ENCODE assay signal across 25 mouse cellular contexts in genomic region chr7:29122821-29123220, GRCm38 (mm10). TPM values are rescaled to one million over a fixed set of nuclear protein-coding genes. Genes with fewer than 3 reads are reported as not detected.
DNase-seq lines count a peak whose midpoint lies in the region; ATAC-seq and TF ChIP-seq lines count a peak whose summit lies in the region.
"Had no signal": no experiment of that assay in that cellular context is flagged by ENCODE, and none has a peak within 500 bp of the region (broad histone marks: within the 10 kb centered on the region; RNA-seq: fewer than 3 reads in every experiment).

No protein-coding gene starts in this region.

- ATAC-seq in midbrain, embryonic 13.5 days: no peak
- ATAC-seq: forebrain, embryonic 14.5 days; forebrain, embryonic 16.5 days had no signal

- no peaks in the 10 kb centered on the region for H3K9me3 ChIP-seq in midbrain, embryonic 13.5 days
- H3K9me3 ChIP-seq: embryonic facial prominence, embryonic 13.5 days; embryonic facial prominence, embryonic 15.5 days; forebrain, embryonic 10.5 days; forebrain, embryonic 12.5 days had no signal

- peaks cover 19% of the 10 kb centered on the region for H3K27me3 ChIP-seq in midbrain, embryonic 13.5 days
- H3K27me3 ChIP-seq: embryonic facial prominence, embryonic 13.5 days; embryonic facial prominence, embryonic 15.5 days had no signal

- H3K9ac ChIP-seq in midbrain, embryonic 13.5 days (replicated peaks): no peak overlapping the region
- H3K9ac ChIP-seq: embryonic facial prominence, embryonic 13.5 days; embryonic facial prominence, embryonic 15.5 days; forebrain, embryonic 12.5 days had no signal

- no peak overlapping the region for H3K4me2 ChIP-seq in midbrain, embryonic 13.5 days (replicated peaks)
- H3K4me2 ChIP-seq: embryonic facial prominence, embryonic 13.5 days; embryonic facial prominence, embryonic 15.5 days; forebrain, embryonic 12.5 days had no signal

- H3K4me1 ChIP-seq in midbrain, embryonic 13.5 days (replicated peaks): peaks cover 9% of the 10 kb centered on the region

- peak overlapping the region; percentile 72 for H3K4me3 ChIP-seq in gastrocnemius, adult 2 months
- H3K4me3 ChIP-seq in midbrain, embryonic 13.5 days (replicated peaks): no peak overlapping the region
- H3K4me3 ChIP-seq: embryonic facial prominence, embryonic 13.5 days; embryonic facial prominence, embryonic 15.5 days; erythroblast, embryonic 14.5 days; forebrain, embryonic 10.5 days; forebrain, embryonic 12.5 days had no signal

- H3K27ac ChIP-seq in gastrocnemius, adult 2 months: peak overlapping the region; percentile 97
- no peak overlapping the region for H3K27ac ChIP-seq in midbrain, embryonic 13.5 days
- H3K27ac ChIP-seq: embryonic facial prominence, embryonic 13.5 days; embryonic facial prominence, embryonic 15.5 days; forebrain, embryonic 10.5 days; forebrain, embryonic 12.5 days had no signal

- 92% methylated on average over 9 of the region's 9 CpGs for WGBS in midbrain, embryonic 13.5 days

- TF ChIP-seq CTCF in gastrocnemius, adult 2 months (IDR thresholded peaks at IDR 0.05): no peak

- DNase-seq in gastrocnemius, adult 2 months: no peak
- DNase-seq in gastrocnemius, postnatal 36 days: no peak
- peak; percentile 61 for DNase-seq in ES-CJ7 (ENCODE audit: low read depth, low spot score)
- DNase-seq in ZHBTc4 (ENCODE audit: low read depth, low spot score): peak; percentile 44
- peak; percentile 60 for DNase-seq in skeletal muscle tissue, adult 2 months (ENCODE audit: low read depth, low spot score)
- no peak for DNase-seq in urinary bladder, postnatal 14 days (ENCODE audit: low spot score)
- no peak for DNase-seq in retina, embryonic 14.5 days (ENCODE audit: low spot score)
- DNase-seq: adrenal gland, adult 2 months; adrenal gland, postnatal 10 days; adrenal gland, postnatal 25 days; cerebellum, adult 11 months; cerebellum, adult 18-20 months; cerebellum, adult 8-10 months; cerebellum, adult 9-11 months; cerebellum, postnatal 14 days; cerebellum, postnatal 36 days; embryo, embryonic 11 days had no signal

- intact Hi-C loops in gastrocnemius, adult 2 months (cut with DNase I): no loop called here
- intact Hi-C loops in gastrocnemius, postnatal 36 days (cut with DNase I): no loop called here

- no peaks in the 10 kb centered on the region for H3K36me3 ChIP-seq in midbrain, embryonic 13.5 days
- H3K36me3 ChIP-seq: embryonic facial prominence, embryonic 13.5 days; embryonic facial prominence, embryonic 15.5 days; forebrain, embryonic 10.5 days; forebrain, embryonic 12.5 days had no signal

RNA-seq across cellular contexts. Expression of gene Ryr1, which starts 2.2 kb away (rescaled TPM):
- total RNA-seq in gastrocnemius, adult 2 months (2021): 1,000 to 10,000 TPM; 1,499 to 2,077 TPM
- total RNA-seq in gastrocnemius, postnatal 36 days (2021): 1,000 to 10,000 TPM; 1,495 to 1,823 TPM
- 8.5 and 9.0 TPM in 2 replicates for polyA plus RNA-seq in midbrain, embryonic 13.5 days (2015; fragmentation: Nextera tagmentation; extraction: Ambion mirVana)
- polyA plus RNA-seq: adrenal gland, adult 2 months had no signal

RNA-seq across cellular contexts. Expression of gene Rasgrp4, which starts 11.8 kb away (rescaled TPM):
- total RNA-seq in gastrocnemius, adult 2 months (2021): under 1 TPM; 0.61 to 0.84 TPM
- total RNA-seq in gastrocnemius, postnatal 36 days (2021): under 1 TPM; 0.54 to 0.77 TPM
- 0.40 and 0.50 TPM in 2 replicates for polyA plus RNA-seq in midbrain, embryonic 13.5 days (2015; fragmentation: Nextera tagmentation; extraction: Ambion mirVana)

RNA-seq across cellular contexts. Expression of gene Fam98c, which starts 33.2 kb away (rescaled TPM):
- total RNA-seq in gastrocnemius, adult 2 months (2021): 10 to 100 TPM; 10.2 to 11.5 TPM
- total RNA-seq in gastrocnemius, postnatal 36 days (2021): 10 to 100 TPM; 10.7 to 11.7 TPM
- 17.5 and 18.4 TPM in 2 replicates for polyA plus RNA-seq in midbrain, embryonic 13.5 days (2015; fragmentation: Nextera tagmentation; extraction: Ambion mirVana)

RNA-seq across cellular contexts. Expression of gene Ggn, which starts 47.2 kb away (rescaled TPM):
- total RNA-seq in gastrocnemius, adult 2 months (2021): under 1 TPM; 0.14 to 0.20 TPM
- under 1 TPM; 0.25 to 0.26 TPM for total RNA-seq in gastrocnemius, postnatal 36 days (2021)
- polyA plus RNA-seq in midbrain, embryonic 13.5 days (2015; fragmentation: Nextera tagmentation; extraction: Ambion mirVana): 0.54 and 0.93 TPM in 2 replicates

RNA-seq across cellular contexts. Expression of gene Spred3, which starts 47.4 kb away (rescaled TPM):
- 1 to 10 TPM; 1.0 to 1.6 TPM for total RNA-seq in gastrocnemius, adult 2 months (2021)
- 1 to 10 TPM in 1 of 2 experiments, under 1 TPM in 1; 0.59 to 1.2 TPM for total RNA-seq in gastrocnemius, postnatal 36 days (2021)
- 9.4 and 9.9 TPM in 2 replicates for polyA plus RNA-seq in midbrain, embryonic 13.5 days (2015; fragmentation: Nextera tagmentation; extraction: Ambion mirVana)

Comparison
In these comparisons a context has a peak if more than half of its experiments do, and no peak if none do; other contexts are left out.
1. DNase-seq: peak in ES-CJ7 (single experiment), ZHBTc4 (single experiment) and skeletal muscle tissue, adult 2 months (single experiment); none in gastrocnemius, adult 2 months (single experiment), gastrocnemius, postnatal 36 days (0 of 2), urinary bladder, postnatal 14 days (single experiment) and retina, embryonic 14.5 days (single experiment).